Mouse (Mus musculus): ENCODE data around the gene Tom1l1. TPM values are rescaled to one million over a fixed set of nuclear protein-coding genes. Genes with fewer than 3 reads are reported as not detected.

Gene Tom1l1
- polyA plus RNA-seq, 1 experiment: 91.5 TPM

DNA sequence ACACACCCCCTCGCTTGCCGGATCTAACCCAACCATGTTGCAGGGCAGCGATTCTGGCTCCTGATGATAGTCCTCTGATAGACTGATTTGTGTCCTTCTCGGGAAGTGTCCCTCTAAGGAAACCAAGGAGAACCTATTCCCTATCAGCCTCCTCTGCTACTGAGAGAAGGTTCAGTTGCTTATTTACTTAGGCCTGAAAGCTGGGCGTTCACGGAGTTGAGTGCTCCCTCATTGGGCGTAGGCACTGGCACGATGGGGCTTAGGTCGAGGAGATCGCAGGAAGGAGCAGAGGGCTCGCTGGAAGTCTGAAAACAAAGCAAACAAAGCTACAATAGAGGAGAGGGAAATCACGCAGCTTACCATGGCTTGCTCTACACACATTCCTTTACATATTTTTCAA lies 30.6 kb downstream of the Tom1l1 start:
- Histone ChIP-seq H3K27me3 (ENCODE audit: control insufficient read depth, insufficient read depth, low read length, poor library complexity, severe bottlenecking) (no peaks in the 10 kb centered on the region), H3K9ac (ENCODE audit: low read depth, poor library complexity, severe bottlenecking) (no peak overlapping the region), H3K4me3 (ENCODE audit: low read depth, low read length) (no peak overlapping the region), H3K4me1 (ENCODE audit: control insufficient read depth, insufficient read depth, low read length) (no peaks in the 10 kb centered on the region), H3K36me3 (ENCODE audit: control insufficient read depth, insufficient read depth, low read length, poor library complexity, severe bottlenecking) (peaks cover 20% of the 10 kb centered on the region), H3K9me3 (replicated peaks; ENCODE audit: control insufficient read depth, insufficient read depth, low read length, poor library complexity, severe bottlenecking) (peaks cover 4% of the 10 kb centered on the region; the same call in 1 of the 2 replicates), H3K27ac (ENCODE audit: insufficient read depth, low read length) (no peak overlapping the region)
- no peak for TF ChIP-seq CTCF (IDR thresholded peaks at IDR 0.05; ENCODE audit: low read depth, low read length)
- no peak for TF ChIP-seq POLR2A (IDR thresholded peaks at IDR 0.05; ENCODE audit: insufficient read depth, low read length)
- TF ChIP-seq EP300 (IDR thresholded peaks at IDR 0.05; ENCODE audit: insufficient read depth, low read depth, low read length): no peak

DNA sequence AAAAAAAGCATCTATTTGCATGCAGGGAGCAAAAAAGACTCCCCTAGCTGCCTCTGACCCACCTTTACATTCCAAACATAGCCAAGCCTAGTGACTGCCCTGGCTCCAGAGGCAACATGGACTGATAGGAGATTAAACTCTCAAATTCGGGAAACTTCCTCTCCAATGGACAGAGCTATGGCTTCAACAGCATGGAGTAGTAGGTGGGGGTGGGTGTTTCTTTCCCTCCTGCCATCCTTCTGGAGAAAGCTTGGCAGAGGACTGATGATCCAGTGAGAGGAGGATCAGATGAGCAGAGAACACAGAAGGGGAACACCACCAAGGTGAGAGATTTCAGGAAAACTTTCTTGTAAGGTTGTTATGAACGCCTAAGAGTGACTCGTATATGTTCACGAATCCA lies 35.6 kb downstream of the Tom1l1 start:
- H3K36me3 ChIP-seq (ENCODE audit: control insufficient read depth, insufficient read depth, low read length, poor library complexity, severe bottlenecking): peaks cover 22% of the 10 kb centered on the region

DNA sequence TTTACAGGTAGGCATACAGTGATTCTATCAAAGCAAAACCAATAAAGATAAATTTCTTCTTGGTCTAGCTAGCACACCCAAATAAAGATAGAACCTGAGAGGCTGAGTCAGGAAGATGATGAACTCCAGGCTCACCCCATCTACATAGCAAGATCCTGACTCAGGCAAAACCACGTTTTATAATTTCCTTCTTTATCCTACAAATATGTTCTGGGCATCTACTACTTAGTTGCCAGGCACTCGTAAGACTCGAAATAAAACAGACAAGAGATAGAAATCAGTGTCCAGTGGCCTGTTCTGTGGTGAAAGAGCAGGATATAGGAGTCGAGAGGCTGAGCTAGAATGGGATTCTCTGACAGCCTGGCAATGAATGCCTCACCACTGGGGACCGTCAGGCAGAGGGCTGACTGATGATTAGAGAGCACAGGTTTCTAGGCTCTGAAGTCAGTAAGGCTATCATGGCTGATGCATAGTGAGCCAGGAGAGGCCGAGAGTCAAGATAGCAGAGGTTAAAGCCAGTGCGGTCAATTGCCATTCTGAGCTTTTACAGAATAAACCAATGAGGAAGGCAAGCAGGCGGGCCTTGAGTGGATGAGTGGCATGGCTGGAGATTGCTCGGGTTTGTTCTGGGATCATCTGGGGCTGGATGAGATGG lies 37.8 kb downstream of the Tom1l1 start:
- no peaks in the 10 kb centered on the region for H3K27me3 ChIP-seq (ENCODE audit: control insufficient read depth, insufficient read depth, low read length, poor library complexity, severe bottlenecking)
- H3K4me1 ChIP-seq (ENCODE audit: control insufficient read depth, insufficient read depth, low read length): no peaks in the 10 kb centered on the region
- H3K4me3 ChIP-seq (ENCODE audit: low read depth, low read length): no peak overlapping the region
- H3K9ac ChIP-seq (ENCODE audit: low read depth, poor library complexity, severe bottlenecking): no peak overlapping the region
- H3K9me3 ChIP-seq (replicated peaks; ENCODE audit: control insufficient read depth, insufficient read depth, low read length, poor library complexity, severe bottlenecking): no peaks in the 10 kb centered on the region
- H3K27ac ChIP-seq (ENCODE audit: insufficient read depth, low read length): no peak overlapping the region
- TF ChIP-seq EP300 (IDR thresholded peaks at IDR 0.05; ENCODE audit: insufficient read depth, low read depth, low read length) (no peak), CTCF (IDR thresholded peaks at IDR 0.05; ENCODE audit: low read depth, low read length) (no peak)
- H3K36me3 ChIP-seq (ENCODE audit: control insufficient read depth, insufficient read depth, low read length, poor library complexity, severe bottlenecking): peaks cover 29% of the 10 kb centered on the region

More for the DNA sequence above, 35.6 kb downstream of the Tom1l1 start:
- Histone ChIP-seq H3K27me3 (ENCODE audit: control insufficient read depth, insufficient read depth, low read length, poor library complexity, severe bottlenecking) (no peaks in the 10 kb centered on the region), H3K9ac (ENCODE audit: low read depth, poor library complexity, severe bottlenecking) (no peak overlapping the region), H3K4me3 (ENCODE audit: low read depth, low read length) (no peak overlapping the region), H3K9me3 (replicated peaks; ENCODE audit: control insufficient read depth, insufficient read depth, low read length, poor library complexity, severe bottlenecking) (peaks cover 4% of the 10 kb centered on the region; the same call in 1 of the 2 replicates), H3K4me1 (ENCODE audit: control insufficient read depth, insufficient read depth, low read length) (no peaks in the 10 kb centered on the region), H3K27ac (ENCODE audit: insufficient read depth, low read length) (no peak overlapping the region)
- TF ChIP-seq CTCF (IDR thresholded peaks at IDR 0.05; ENCODE audit: low read depth, low read length) (no peak), POLR2A (IDR thresholded peaks at IDR 0.05; ENCODE audit: insufficient read depth, low read length) (no peak), EP300 (IDR thresholded peaks at IDR 0.05; ENCODE audit: insufficient read depth, low read depth, low read length) (no peak)

DNA sequence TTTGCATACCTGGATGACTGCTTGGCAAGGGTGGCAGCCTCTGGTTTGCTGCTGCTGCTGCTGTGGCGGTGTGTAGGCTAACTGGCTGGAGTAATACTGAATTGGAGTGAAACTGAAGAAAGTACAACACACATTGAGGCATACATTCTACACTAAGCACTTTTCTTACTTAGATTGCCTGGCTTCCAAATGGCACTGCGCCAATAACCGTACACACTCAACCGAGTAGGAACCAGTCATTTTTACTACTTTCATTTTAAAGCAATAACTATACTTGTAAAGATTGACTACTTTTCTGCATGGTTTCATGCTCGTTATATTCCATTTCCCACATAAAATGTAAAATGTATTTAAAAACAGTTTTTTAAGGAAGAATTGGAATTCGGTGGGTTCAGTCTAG lies 38.4 kb downstream of the Tom1l1 start:
- Histone ChIP-seq H3K9me3 (replicated peaks; ENCODE audit: control insufficient read depth, insufficient read depth, low read length, poor library complexity, severe bottlenecking) (no peaks in the 10 kb centered on the region), H3K4me1 (ENCODE audit: control insufficient read depth, insufficient read depth, low read length) (no peaks in the 10 kb centered on the region), H3K36me3 (ENCODE audit: control insufficient read depth, insufficient read depth, low read length, poor library complexity, severe bottlenecking) (peaks cover 35% of the 10 kb centered on the region), H3K4me3 (ENCODE audit: low read depth, low read length) (no peak overlapping the region), H3K9ac (ENCODE audit: low read depth, poor library complexity, severe bottlenecking) (no peak overlapping the region), H3K27me3 (ENCODE audit: control insufficient read depth, insufficient read depth, low read length, poor library complexity, severe bottlenecking) (no peaks in the 10 kb centered on the region), H3K27ac (ENCODE audit: insufficient read depth, low read length) (no peak overlapping the region)
- TF ChIP-seq EP300 (IDR thresholded peaks at IDR 0.05; ENCODE audit: insufficient read depth, low read depth, low read length) (no peak), POLR2A (IDR thresholded peaks at IDR 0.05; ENCODE audit: insufficient read depth, low read length) (no peak), CTCF (IDR thresholded peaks at IDR 0.05; ENCODE audit: low read depth, low read length) (no peak)

DNA sequence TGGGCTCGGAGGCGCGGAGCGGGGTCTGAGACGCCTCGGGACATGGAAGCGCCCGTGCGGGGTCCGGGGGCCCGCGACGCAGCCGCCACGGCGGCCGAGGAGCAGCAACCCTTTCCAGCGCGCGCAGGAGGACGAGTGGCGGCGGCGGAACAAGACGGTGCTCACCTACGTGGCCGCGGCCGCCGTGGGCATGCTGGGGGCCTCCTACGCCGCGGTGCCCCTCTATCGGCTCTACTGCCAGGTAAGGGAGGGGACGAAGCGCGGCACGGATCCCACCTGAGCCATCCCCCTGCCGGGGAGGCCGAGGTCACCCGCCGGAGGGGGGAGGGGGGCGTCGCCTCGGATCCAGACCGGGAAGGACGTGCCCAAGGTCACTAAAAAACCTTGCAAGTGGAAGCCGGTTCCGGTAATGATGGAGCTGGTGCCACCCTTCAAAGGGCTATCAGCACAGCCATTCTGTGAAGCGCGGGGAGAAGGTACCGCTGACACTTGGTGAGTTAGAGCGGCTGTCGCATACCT lies 49.8 kb downstream of the Tom1l1 start:
- Histone ChIP-seq H3K9me3 (replicated peaks; ENCODE audit: control insufficient read depth, insufficient read depth, low read length, poor library complexity, severe bottlenecking) (no peaks in the 10 kb centered on the region), H3K4me1 (ENCODE audit: control insufficient read depth, insufficient read depth, low read length) (no peaks in the 10 kb centered on the region), H3K9ac (ENCODE audit: low read depth, poor library complexity, severe bottlenecking) (peak overlapping the region; percentile 96), H3K27ac (ENCODE audit: insufficient read depth, low read length) (0 out of 2 replicates have a peak overlapping the region, but pooled peaks have one; percentile 8), H3K36me3 (ENCODE audit: control insufficient read depth, insufficient read depth, low read length, poor library complexity, severe bottlenecking) (peaks cover 6% of the 10 kb centered on the region), H3K4me3 (ENCODE audit: low read depth, low read length) (peak overlapping the region; percentile 91), H3K27me3 (ENCODE audit: control insufficient read depth, insufficient read depth, low read length, poor library complexity, severe bottlenecking) (no peaks in the 10 kb centered on the region)
- TF ChIP-seq POLR2A (IDR thresholded peaks at IDR 0.05; ENCODE audit: insufficient read depth, low read length): no peak
- no peak for TF ChIP-seq CTCF (IDR thresholded peaks at IDR 0.05; ENCODE audit: low read depth, low read length)
- no peak for TF ChIP-seq EP300 (IDR thresholded peaks at IDR 0.05; ENCODE audit: insufficient read depth, low read depth, low read length)

Measured in ES-Bruce4 (cell line).